Mouse (Mus musculus) MEL (cell line): ENCODE results near the gene Gm49396.

ENCODE experiments used
- CTCF ChIP-seq, 3 experiments: IDR thresholded peaks in 2 of 3; conservative IDR thresholded peaks in 1 of 3; 2 replicates each; pipeline ENCODE4 v1.5.1; 2011 to 2012; ENCODE audit warnings: low read length in 3 of 3, low read depth in 2 of 3, mild to moderate bottlenecking in 2 of 3, improper control_type of control experiment in 1 of 3, inconsistent platforms in 1 of 3, mixed read lengths in 1 of 3, moderate library complexity in 1 of 3; ENCODE audit not compliant: control insufficient read depth in 1 of 3, insufficient read depth in 1 of 3, poor library complexity in 1 of 3, severe bottlenecking in 1 of 3
- GATA1 ChIP-seq: IDR thresholded peaks from 2 replicates; pipeline ENCODE4 v1.6.1; 2011; ENCODE audit warnings: low read depth, low read length, improper control_type of control experiment
- MAX ChIP-seq: IDR thresholded peaks from 2 replicates; pipeline ENCODE4 v1.6.1; 2011; ENCODE audit warnings: low read length, improper control_type of control experiment
- TAL1 ChIP-seq: IDR thresholded peaks from 2 replicates; pipeline ENCODE4 v1.6.1; 2012; ENCODE audit warnings: mild to moderate bottlenecking, inconsistent platforms, low read length, moderate library complexity, mixed read lengths

DNA sequence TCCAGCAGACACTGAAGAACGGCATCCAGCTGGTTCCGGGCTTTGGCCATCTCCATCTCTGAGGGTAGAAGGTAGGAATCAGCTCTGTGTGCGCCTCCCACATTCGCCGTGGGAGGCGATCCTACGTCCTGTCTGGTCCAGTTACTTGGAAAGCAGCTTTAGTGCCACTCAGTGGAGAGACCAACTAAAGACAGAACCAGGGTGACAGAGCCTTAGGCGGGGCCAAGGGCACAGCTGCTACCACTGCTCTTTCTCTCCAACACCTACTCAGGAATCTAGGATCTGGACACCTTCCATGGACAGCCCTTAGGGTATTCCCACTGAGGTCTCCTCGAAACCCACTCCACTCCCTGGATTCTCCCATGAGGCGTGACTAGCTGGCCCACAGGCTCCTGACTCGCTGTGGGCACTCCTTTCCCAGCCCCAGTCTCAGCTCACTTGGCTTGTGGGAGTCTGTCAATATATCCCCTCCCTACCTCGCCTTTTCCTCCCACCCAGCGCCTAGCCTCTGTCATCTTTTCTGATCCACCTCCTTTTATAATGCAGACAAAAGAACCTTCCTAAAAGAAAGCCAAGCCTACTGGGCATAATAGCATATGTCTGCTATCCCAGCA, 5.1 kb upstream of the Gm49396 start:
- TF ChIP-seq TAL1 (no peak), CTCF (IDR thresholded peaks at IDR 0.05 in 2 of 3, conservative IDR thresholded peaks at IDR 0.05 in 1 of 3; ENCODE audit: control insufficient read depth in 1 of 3, insufficient read depth in 1 of 3, low read depth in 2 of 3, low read length in 3 of 3, poor library complexity in 1 of 3, severe bottlenecking in 1 of 3) (no peak), MAX (no peak), GATA1 (no peak)
